ENCODE assay signal across 12 mouse cellular contexts in the genomic region with DNA sequence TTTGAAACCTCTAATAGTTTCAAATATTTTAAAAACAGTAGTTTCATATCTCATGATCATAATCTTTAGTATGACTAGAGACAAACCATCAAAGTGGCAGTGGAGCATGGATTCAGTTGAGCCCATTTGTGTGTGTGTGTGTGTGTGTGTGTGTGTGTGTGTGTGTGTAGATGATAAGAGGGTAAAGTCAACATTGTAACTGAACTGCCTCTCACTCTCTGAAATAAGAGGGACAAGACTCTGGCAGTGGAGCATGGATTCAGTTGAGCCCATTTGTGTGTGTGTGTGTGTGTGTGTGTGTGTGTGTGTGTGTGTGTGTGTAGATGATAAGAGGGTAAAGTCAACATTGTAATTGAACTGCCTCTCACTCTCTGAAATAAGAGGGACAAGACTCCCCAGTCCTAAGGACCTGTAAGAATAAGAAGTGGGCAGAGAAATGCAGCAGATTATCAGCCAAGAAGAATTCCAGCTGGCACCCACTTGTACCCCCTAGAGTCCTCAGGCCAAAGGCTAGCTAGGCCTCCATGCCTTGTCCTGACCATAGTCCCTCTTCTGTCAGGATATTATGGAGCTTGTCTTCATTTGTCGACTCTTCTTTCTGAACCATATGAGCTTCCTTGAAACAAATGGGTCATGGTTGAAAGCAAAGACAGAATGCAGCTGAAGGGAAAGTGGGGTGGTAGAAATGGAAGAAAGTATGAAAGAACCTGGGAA.
"Had no signal": no experiment of that assay in that cellular context is flagged by ENCODE, and none has a peak within 500 bp of the region (broad histone marks: within the 10 kb centered on the region; RNA-seq: fewer than 3 reads in every experiment).

No protein-coding gene starts in this region.

- H3K9ac ChIP-seq: limb, embryonic 12.5 days; liver, embryonic 14.5 days; lung, embryonic 14.5 days; midbrain, embryonic 12.5 days had no signal

- DNase-seq: kidney, adult 11 months; kidney, postnatal 10 days; kidney, postnatal 4 days; lung, embryonic 14.5 days; lung, postnatal 36 days; right cerebral cortex, postnatal 25 days; thymus, postnatal 36 days had no signal

- H3K4me1 ChIP-seq: limb, embryonic 12.5 days; midbrain, embryonic 12.5 days had no signal

- ATAC-seq: hindbrain, postnatal 0 days had no signal

- H3K27me3 ChIP-seq: limb, embryonic 12.5 days; midbrain, embryonic 12.5 days had no signal

- H3K9me3 ChIP-seq: limb, embryonic 12.5 days; midbrain, embryonic 12.5 days had no signal

- H3K27ac ChIP-seq: hindbrain, postnatal 0 days; limb, embryonic 12.5 days; liver, embryonic 14.5 days; midbrain, embryonic 12.5 days had no signal

- H3K4me2 ChIP-seq: limb, embryonic 12.5 days; lung, embryonic 14.5 days; midbrain, embryonic 12.5 days had no signal

- H3K4me3 ChIP-seq: layer of hippocampus, adult 2 months; limb, embryonic 12.5 days; midbrain, embryonic 12.5 days had no signal
